Mouse (Mus musculus): ENCODE results near the gene Slc1a2. TPM values are rescaled to one million over a fixed set of nuclear protein-coding genes. Genes with fewer than 3 reads are reported as not detected.

The Slc1a2 gene
- total and polyA plus RNA-seq, 3 experiments, result 0.12 to 0.50 (median 0.29) TPM

DNA sequence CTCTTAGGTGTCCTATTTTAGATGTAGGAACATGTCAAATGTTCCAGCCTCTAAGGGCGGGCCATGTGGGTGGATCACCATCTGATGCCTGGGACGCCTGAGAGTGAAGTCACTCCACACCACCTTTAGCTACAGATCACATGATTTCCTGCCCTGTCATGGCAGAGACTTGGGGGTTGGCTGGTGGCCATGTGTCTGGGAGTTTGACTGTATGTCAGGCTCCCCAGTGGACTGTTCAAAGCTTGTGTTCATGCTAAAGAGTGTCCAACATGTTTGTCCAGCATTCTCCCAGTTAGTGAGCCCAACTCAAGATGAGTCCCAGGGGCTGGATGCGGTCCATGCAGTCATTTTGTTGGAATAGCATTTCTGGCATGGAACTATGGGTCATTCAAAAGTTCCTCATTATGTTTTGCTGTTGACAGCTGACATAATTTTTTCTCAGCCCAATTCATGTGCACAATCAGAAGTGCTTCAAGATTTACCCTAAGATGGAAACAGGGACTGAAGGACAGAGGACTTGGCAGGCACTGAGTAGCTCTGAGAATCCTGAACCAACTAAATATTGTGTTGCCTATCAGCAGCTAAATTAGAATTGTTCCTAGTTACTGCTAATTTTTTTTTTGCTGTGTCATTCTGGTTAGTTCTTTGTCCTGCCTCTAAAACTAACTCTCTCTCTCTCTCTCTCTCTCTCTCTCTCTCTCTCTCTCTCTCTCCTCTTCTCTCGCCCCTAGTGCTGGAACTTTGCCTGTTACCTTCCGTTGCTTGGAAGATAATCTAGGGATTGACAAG, 102.0 kb downstream of the Slc1a2 start:
- peak; percentile 19 to 22 for DNase-seq
- Histone ChIP-seq H3K4me1 (ENCODE audit: control insufficient read depth, insufficient read depth, low read length) (peaks cover 12% of the 10 kb centered on the region), H3K9ac (ENCODE audit: low read depth, low read length) (no peak overlapping the region), H3K79me2 (replicated peaks; ENCODE audit: control insufficient read depth, insufficient read depth, low read length) (no peaks in the 10 kb centered on the region), H3K27ac (no peak overlapping the region; the same call in 1 of the 2 replicates), H3K36me3 (ENCODE audit: control insufficient read depth, insufficient read depth, low read length) (peaks cover 2% of the 10 kb centered on the region), H3K4me3 (no peak overlapping the region), H3K27me3 (ENCODE audit: control insufficient read depth, insufficient read depth, low read length) (no peaks in the 10 kb centered on the region)
- 36% methylated on average over 5 of the region's 5 CpGs for WGBS
- TF ChIP-seq CTCF (IDR thresholded peaks at IDR 0.05), result no peak
- TF ChIP-seq EP300 (IDR thresholded peaks at IDR 0.05; ENCODE audit: insufficient read depth, low read depth, low read length), result no peak
- no peak for TF ChIP-seq POLR2A (IDR thresholded peaks at IDR 0.05; ENCODE audit: insufficient read depth, low read depth, low read length)
- intact Hi-C loops (cut with DNase I), result no loop called here

DNA sequence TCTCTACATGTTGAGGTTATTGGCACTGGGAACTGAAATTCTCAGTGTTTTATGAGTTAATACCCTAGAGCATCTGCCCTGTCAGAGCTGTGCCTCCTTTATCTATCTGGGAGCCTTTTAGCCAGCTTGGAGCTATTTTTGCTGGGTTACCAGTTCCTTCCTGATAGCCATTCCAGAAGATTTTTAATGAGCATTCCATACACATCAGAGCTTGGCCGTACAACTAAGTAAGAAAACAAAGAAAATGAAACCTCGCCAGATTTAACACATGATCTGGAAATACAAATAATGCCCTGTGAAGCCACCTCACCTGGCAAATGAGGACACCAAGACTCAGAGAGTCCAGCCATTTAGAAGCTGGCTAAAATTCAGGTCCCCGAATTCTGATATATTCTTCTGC, 104.7 kb downstream of the Slc1a2 start:
- Histone ChIP-seq H3K4me3 (no peak overlapping the region), H3K9ac (ENCODE audit: low read depth, low read length) (no peak overlapping the region), H3K79me2 (replicated peaks; ENCODE audit: control insufficient read depth, insufficient read depth, low read length) (no peaks in the 10 kb centered on the region), H3K27me3 (ENCODE audit: control insufficient read depth, insufficient read depth, low read length) (no peaks in the 10 kb centered on the region), H3K4me1 (ENCODE audit: control insufficient read depth, insufficient read depth, low read length) (peaks cover 12% of the 10 kb centered on the region), H3K27ac (peak overlapping the region; percentile 54), H3K36me3 (ENCODE audit: control insufficient read depth, insufficient read depth, low read length) (peaks cover 2% of the 10 kb centered on the region)
- intact Hi-C loops (cut with DNase I), result no loop called here
- no peak for DNase-seq
- TF ChIP-seq EP300 (IDR thresholded peaks at IDR 0.05; ENCODE audit: insufficient read depth, low read depth, low read length), result no peak
- no peak for TF ChIP-seq CTCF (IDR thresholded peaks at IDR 0.05)
- no peak for TF ChIP-seq POLR2A (IDR thresholded peaks at IDR 0.05; ENCODE audit: insufficient read depth, low read depth, low read length)
- 53% methylated on average over 3 of the region's 3 CpGs for WGBS

DNA sequence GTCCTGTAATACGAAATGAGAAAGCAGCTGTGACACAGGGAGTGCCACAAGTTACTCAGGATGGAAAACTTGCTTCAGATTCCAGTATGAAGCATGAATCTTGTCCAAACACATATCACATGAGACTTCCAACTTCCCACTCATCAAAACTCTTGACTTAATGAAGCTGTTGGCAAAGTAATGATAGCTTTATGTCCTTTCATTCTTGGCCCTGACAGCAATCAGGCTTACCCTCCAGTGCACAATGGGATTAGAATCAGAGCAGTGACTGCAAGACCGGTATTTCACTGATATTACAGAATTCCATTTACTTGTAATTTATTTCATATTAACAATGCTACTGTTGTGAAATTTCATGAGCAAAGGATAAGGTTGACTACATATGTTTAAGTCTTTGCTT, 105.5 kb downstream of the Slc1a2 start:
- Histone ChIP-seq H3K27me3 (ENCODE audit: control insufficient read depth, insufficient read depth, low read length) (no peaks in the 10 kb centered on the region), H3K36me3 (ENCODE audit: control insufficient read depth, insufficient read depth, low read length) (peaks cover 2% of the 10 kb centered on the region), H3K27ac (no peak overlapping the region; the same call in 1 of the 2 replicates), H3K9ac (ENCODE audit: low read depth, low read length) (no peak overlapping the region), H3K4me3 (no peak overlapping the region), H3K4me1 (ENCODE audit: control insufficient read depth, insufficient read depth, low read length) (peaks cover 12% of the 10 kb centered on the region), H3K79me2 (replicated peaks; ENCODE audit: control insufficient read depth, insufficient read depth, low read length) (no peaks in the 10 kb centered on the region)
- WGBS, result 76% methylated on average over 2 of the region's 2 CpGs
- TF ChIP-seq EP300 (IDR thresholded peaks at IDR 0.05; ENCODE audit: insufficient read depth, low read depth, low read length) (no peak), CTCF (IDR thresholded peaks at IDR 0.05) (no peak), POLR2A (IDR thresholded peaks at IDR 0.05; ENCODE audit: insufficient read depth, low read depth, low read length) (no peak)
- DNase-seq, result no peak
- intact Hi-C loops (cut with DNase I), result no loop called here

DNA sequence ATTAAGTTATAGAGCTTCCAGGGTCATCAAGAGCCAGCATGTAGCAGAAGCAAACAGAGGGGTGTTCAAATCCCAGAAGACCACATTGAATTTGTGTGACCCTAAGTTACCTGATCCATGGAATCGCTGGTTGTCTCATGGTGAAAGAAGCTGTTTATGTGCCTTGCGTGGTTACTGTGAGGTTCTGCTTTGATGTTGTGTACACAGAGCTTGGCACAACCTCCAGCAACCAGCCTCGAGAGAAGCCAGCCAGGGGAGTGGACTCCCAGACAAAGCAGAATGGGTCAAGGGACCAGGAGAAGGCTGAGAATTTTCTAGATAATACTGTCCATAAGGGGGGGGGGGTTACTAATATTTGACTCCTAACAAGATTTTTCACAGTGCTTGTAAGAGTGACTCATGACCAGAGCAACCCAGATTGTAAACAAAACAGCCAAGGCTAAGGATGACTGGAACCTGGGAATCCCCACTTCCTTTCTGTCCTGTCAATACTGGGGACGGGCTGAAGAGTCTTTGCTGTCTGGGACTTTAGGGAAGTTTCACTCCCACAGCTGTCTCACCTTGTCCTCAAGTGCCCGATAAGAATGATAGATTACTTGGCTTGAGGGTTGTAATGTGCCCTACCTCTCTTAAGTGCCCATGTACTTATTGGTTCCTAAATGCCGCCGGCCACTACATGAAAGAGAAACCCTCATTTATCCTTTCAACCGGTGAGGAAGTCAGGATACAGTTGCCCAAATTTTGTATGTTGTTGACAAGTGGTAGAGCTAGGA, 106.3 kb downstream of the Slc1a2 start:
- no peak for DNase-seq
- no peak for TF ChIP-seq CTCF (IDR thresholded peaks at IDR 0.05)
- TF ChIP-seq POLR2A (IDR thresholded peaks at IDR 0.05; ENCODE audit: insufficient read depth, low read depth, low read length), result no peak
- no peak for TF ChIP-seq EP300 (IDR thresholded peaks at IDR 0.05; ENCODE audit: insufficient read depth, low read depth, low read length)
- Histone ChIP-seq H3K9ac (ENCODE audit: low read depth, low read length) (no peak overlapping the region), H3K79me2 (replicated peaks; ENCODE audit: control insufficient read depth, insufficient read depth, low read length) (no peaks in the 10 kb centered on the region), H3K27ac (no peak overlapping the region), H3K4me1 (ENCODE audit: control insufficient read depth, insufficient read depth, low read length) (peaks cover 12% of the 10 kb centered on the region), H3K36me3 (ENCODE audit: control insufficient read depth, insufficient read depth, low read length) (peaks cover 2% of the 10 kb centered on the region), H3K4me3 (no peak overlapping the region), H3K27me3 (ENCODE audit: control insufficient read depth, insufficient read depth, low read length) (no peaks in the 10 kb centered on the region)
- intact Hi-C loops (cut with DNase I), result no loop called here
- WGBS, result 51% methylated on average over 8 of the region's 8 CpGs

DNA sequence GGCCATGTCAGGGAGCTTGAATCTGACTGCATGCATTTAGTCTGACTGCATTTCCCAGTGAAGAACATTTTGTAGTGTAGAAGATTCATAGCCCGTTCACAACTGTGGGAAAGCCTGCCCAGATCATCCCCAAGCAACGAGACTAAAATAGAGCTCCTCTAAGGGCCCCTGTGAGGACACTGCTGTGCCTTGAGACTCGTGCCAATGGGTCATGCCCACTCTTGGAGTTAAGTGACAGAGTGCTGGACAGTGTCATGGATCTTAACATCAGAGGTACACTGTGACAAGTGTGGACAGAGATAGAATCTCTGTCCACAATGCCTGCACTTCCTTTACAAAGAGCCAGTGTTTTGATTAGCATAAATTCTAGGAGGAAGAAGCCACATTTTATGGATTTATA, 109.8 kb downstream of the Slc1a2 start:
- Histone ChIP-seq H3K36me3 (ENCODE audit: control insufficient read depth, insufficient read depth, low read length) (no peaks in the 10 kb centered on the region; the same call in 1 of the 2 replicates), H3K4me1 (ENCODE audit: control insufficient read depth, insufficient read depth, low read length) (peaks cover 4% of the 10 kb centered on the region; the same call in 1 of the 2 replicates), H3K27ac (no peak overlapping the region), H3K9ac (ENCODE audit: low read depth, low read length) (no peak overlapping the region), H3K4me3 (no peak overlapping the region), H3K27me3 (ENCODE audit: control insufficient read depth, insufficient read depth, low read length) (no peaks in the 10 kb centered on the region), H3K79me2 (replicated peaks; ENCODE audit: control insufficient read depth, insufficient read depth, low read length) (no peaks in the 10 kb centered on the region)
- DNase-seq, result no peak
- intact Hi-C loops (cut with DNase I), result no loop called here
- 46% methylated on average over 3 of the region's 3 CpGs for WGBS
- TF ChIP-seq CTCF (IDR thresholded peaks at IDR 0.05) (no peak), POLR2A (IDR thresholded peaks at IDR 0.05; ENCODE audit: insufficient read depth, low read depth, low read length) (no peak), EP300 (IDR thresholded peaks at IDR 0.05; ENCODE audit: insufficient read depth, low read depth, low read length) (no peak)

DNA sequence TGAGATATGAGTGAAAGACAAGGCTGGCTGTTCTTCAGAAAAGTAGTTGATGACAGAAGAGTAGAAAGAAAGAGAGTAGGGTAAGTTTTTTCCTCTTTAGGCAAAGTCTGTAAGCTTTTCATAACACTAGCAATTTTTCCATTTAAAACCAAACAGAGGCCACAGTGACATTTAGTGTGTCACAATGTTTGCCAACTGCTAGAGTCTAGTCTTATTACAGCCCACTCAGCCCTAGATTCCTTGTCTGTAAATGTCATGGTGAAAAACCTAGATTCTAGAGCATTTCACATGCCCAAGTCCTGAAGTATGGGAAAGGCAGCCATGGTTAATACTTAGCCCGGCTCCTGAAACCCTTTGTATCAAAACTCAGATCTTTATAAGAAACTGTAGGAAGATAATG, 112.8 kb downstream of the Slc1a2 start:
- no peaks in the 10 kb centered on the region for H3K79me2 ChIP-seq (replicated peaks; ENCODE audit: control insufficient read depth, insufficient read depth, low read length)
- 90% methylated on average over 1 of the region's 1 CpGs for WGBS
- no peak overlapping the region for H3K27ac ChIP-seq
- no peak for TF ChIP-seq EP300 (IDR thresholded peaks at IDR 0.05; ENCODE audit: insufficient read depth, low read depth, low read length)
- no peak for TF ChIP-seq POLR2A (IDR thresholded peaks at IDR 0.05; ENCODE audit: insufficient read depth, low read depth, low read length)
- no peak for TF ChIP-seq CTCF (IDR thresholded peaks at IDR 0.05)
- no peak overlapping the region for H3K9ac ChIP-seq (ENCODE audit: low read depth, low read length)
- no peaks in the 10 kb centered on the region for H3K4me1 ChIP-seq (ENCODE audit: control insufficient read depth, insufficient read depth, low read length)
- intact Hi-C loops (cut with DNase I), result no loop called here
- H3K4me3 ChIP-seq, result no peak overlapping the region
- H3K27me3 ChIP-seq (ENCODE audit: control insufficient read depth, insufficient read depth, low read length), result no peaks in the 10 kb centered on the region
- H3K36me3 ChIP-seq (ENCODE audit: control insufficient read depth, insufficient read depth, low read length), result no peaks in the 10 kb centered on the region
- no peak for DNase-seq

Measured in heart, adult 2 months (tissue).